Mouse (Mus musculus) kidney, adult 18-20 months (tissue): ENCODE measurements around the gene Clstn2.

ENCODE experiments used
- DNase-seq: peaks from one replicate; pipeline ENCODE4 v3.0.0; 2021

Clstn2 gene

DNA sequence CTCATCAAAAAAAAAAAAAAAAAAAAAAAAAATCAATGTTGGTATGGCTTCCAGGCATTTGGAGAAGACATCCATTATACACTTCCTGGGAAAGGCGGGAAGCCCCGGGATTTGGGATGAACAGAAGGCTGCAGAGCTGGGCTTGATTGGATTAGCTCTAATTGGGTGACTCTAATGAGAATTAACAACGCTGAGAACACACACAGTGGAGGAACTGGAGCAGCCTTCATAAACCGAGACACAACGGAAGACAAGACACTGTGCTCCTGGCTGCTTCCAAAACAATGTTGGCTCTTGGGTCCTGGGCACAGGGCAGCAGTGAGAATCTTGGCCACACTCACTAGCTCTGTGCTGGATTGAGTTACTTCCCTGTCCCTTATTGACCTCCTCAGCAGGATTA lies 360.3 kb downstream of the Clstn2 start:
- no peak for DNase-seq

- no peak for DNase-seq
These were observed 360.8 kb downstream of the Clstn2 start for GRCm38 (mm10) chr9:97672224-97672623.

DNA sequence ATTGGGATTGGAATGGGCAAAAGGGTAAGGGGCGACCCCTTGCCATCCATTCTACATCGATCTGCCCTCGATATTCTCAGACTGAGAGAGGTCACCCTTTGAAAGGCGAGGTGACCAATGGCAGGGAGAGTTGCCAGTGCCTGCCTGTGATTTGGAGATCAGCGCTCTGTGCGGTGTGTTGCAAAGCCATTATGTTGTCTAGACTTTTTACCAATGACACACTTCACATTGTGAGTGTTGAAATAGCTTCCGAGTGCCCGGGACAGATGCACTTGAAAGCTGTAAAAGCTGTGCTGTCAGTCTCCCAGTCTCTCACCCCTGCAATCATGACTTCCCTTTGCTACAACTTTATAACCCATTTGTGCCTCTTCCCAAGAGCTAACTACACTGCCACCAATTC lies 362.3 kb downstream of the Clstn2 start:
- DNase-seq = no peak

DNA sequence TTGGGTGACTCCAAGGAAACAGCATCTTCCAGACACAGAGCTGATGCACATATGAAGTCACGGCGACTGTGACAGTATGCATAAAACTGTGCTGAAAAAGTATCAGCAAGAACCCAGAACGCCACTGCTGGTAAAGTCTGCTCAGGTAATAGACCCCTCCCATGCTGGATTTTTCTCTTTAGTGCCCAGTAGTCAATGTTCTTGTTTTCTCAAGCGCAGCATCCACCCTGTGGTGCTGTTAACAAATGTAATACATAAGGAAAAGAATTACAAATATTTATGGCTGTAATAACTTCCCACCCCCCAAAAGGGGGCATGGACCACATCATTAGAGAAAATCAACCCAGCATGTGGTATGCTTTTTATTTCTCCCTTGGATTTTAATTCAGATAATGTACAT lies 372.0 kb downstream of the Clstn2 start:
- no peak for DNase-seq

DNA sequence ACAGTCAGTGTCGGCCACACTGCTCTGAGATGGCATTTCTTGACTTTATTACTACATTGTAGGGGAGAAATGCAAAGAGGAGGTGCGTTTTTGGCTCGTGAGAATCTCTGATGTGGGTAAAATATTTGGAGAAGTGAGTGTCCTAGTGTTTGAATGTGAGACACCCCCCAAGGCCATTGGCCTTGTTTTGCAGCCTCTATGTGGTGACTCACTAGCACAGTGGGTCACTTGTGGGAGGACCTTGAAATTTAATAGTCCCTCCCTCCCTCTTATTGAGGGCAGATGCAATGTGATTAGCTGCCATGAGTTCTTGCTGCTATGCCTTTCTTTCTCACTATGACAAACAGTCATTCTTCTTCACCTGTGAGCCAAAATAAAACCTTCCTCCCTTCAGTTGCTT lies 374.2 kb downstream of the Clstn2 start:
- no peak for DNase-seq

GRCm38 (mm10) chr9:97648409-97648808 lies 384.6 kb downstream of the Clstn2 start:
- DNase-seq = no peak

- DNase-seq = no peak
These were observed 387.2 kb downstream of the Clstn2 start for GRCm38 (mm10) chr9:97645746-97646145.

GRCm38 (mm10) chr9:97642396-97642795 lies 390.6 kb downstream of the Clstn2 start:
- no peak for DNase-seq

GRCm38 (mm10) chr9:97639967-97640549 lies 392.9 kb downstream of the Clstn2 start:
- no peak for DNase-seq

DNA sequence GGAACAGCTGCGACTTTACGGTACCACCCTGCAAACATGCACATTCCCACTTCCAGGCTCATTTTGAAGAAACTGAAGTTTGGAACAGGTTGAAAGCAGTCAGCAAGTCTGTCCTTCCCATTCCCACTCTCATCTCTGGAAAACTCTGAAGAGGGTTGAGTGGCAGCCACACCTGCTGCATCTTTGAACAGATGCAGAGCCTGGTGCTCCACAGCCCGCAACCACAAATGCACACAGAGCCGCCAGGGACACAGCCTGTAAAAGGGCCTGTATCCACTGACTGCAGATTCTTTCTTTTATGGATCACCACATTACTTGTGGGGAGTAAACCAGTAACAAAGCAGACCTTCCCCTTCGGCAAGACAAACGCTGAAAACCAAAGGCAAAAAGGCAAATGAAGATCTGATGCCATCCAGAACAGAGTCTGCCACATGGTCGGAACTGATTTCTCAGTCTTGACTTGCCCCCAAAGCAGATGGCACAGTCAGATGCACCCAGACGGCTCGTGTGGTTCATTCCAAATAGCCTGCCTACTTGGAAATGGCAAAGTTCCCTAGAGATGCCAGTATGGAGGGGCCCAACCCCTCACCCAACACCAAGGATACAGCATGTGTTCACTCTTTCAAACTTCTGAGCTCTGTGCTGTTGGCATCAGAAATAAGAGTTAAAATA lies 394.2 kb downstream of the Clstn2 start:
- no peak for DNase-seq

- DNase-seq = no peak
These were observed 397.6 kb downstream of the Clstn2 start for GRCm38 (mm10) chr9:97635351-97635750.

DNA sequence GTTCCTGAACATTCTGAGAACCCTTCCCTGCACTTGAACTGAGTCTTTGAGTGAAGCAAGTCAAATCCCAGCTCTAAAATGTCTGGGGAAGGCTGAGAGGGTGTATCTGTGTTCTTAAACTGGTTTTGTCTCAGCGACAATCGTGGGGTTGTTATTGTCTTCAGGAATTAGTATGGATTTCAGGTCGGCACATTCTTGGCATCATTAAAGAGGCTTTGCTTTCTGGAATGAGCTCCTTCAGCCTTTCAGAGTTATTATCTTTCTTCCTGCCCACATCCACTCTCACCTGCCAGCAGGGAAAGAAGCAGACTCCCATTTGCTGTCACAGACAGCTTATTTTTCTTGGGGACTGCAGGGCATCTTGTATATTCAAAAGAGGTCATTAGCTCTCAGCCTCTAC lies 398.1 kb downstream of the Clstn2 start:
- no peak for DNase-seq

DNA sequence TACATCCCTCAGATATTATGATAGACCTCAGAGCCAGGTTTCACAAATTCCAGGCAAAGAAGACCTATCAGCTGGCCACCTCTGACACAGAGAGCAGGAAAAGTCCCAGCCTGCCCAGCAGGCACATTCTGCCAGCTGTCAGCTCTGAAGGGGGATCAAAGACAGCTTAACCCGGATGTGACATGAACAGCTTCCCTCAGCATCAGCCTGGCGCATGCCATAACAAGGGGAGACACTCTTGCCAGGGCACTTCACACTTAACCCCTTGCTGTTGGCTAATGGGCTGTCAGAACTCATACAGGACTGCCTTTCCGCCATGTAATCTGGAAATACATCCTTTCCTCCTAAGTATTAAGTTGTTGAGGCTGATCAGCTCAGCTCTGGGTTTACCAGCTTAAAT lies 403.8 kb downstream of the Clstn2 start:
- DNase-seq = no peak

GRCm38 (mm10) chr9:97628361-97628908 lies 404.5 kb downstream of the Clstn2 start:
- no peak for DNase-seq

DNA sequence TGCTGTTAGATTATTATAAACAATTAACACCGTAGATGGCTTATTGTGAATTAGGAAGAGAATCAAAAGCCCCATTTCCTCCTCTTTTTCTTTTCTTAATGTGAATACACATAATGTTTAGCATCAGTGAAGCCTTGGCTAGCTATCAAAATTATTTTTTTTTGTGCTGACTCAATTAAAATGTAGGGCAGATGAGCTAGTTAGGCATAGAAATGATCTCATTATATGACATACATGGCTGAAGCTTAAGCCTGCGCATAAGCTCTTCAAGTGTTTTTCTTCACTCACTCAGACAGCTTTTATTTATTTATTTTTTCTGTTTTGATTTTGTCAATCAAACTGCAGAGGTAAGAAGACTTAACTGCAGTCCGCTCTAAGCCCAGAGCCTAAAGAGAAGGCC lies 405.1 kb downstream of the Clstn2 start:
- no peak for DNase-seq

DNA sequence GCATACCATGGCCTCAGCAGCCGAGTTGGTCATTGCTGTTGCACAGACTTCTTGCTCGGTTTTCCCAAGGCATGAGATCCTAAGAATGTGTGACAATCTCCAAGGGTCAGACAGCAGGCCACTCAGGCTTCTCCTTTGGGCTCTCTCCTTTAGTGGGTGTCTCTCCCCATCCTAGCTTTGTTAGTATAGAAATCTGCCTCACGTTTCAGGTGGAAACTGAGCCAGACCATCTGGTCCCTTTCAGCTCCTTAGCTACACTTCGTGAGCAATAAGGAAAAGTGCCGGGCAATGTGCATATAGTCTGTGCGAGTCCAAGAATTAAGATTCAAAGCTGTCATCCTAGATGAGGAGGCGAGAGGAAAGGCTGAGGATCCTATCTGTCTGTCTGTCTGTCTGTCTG lies 422.4 kb downstream of the Clstn2 start:
- no peak for DNase-seq

- no peak for DNase-seq
These were observed 429.3 kb downstream of the Clstn2 start for GRCm38 (mm10) chr9:97603729-97604128.

- no peak for DNase-seq
These were observed 430.5 kb downstream of the Clstn2 start for GRCm38 (mm10) chr9:97602476-97602875.

DNA sequence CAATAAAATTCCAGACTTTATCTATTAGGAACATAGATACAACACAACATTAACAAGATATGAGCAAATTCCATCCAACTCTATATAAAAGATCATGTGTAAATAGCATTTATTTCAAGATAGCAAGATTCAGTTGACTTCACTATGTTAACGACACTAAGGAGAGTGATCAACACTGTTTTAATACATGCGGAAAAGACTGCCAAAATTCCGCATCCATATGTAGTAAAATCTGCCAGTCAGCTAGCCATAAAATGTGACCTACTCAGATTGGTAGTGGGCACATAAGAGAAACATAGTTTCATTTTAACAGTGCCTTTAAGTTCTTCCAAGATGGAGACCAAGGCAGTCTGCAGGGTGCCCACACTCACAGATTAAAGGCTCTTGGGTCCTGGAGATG lies 434.0 kb downstream of the Clstn2 start:
- no peak for DNase-seq

GRCm38 (mm10) chr9:97590712-97591111 lies 442.3 kb downstream of the Clstn2 start:
- no peak for DNase-seq

DNA sequence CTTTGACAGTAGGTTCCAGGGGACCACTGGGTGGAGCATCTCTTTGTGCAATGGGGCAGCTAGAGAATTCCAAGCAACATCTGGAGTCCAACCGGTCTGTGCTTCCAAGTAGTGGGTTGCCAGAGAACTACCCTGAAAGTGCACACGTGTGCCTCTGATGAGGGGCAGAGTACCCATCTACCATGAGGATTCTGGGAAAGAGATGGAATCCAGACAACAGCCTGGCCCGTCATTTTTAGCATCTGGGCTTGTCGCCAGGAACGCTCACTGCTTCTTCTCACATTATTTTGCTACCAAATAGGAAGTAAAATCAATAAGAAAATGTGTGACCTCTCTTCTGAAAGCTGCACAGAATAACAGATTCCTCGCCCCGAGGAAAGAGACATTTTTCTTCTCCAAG lies 462.1 kb downstream of the Clstn2 start:
- DNase-seq = no peak

DNA sequence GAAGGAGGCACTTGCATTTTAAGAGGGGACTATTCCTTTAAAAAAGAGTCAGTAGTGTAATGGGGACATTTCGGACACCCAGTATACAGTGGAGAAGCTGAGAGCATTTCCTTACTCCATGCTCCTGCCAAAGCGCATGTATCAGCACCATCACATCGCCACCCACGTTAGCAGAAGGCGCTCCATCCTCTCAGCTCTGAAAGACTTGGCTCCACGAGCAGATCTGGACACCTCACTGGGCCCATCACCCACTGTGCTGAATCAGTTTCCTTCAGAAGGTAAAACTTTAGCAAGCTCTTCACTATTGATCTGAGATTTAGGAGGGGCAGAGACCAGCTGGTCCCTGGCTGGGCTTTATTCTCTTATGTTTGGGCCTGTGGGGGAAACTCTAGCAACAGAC lies 469.9 kb downstream of the Clstn2 start:
- DNase-seq = no peak

DNA sequence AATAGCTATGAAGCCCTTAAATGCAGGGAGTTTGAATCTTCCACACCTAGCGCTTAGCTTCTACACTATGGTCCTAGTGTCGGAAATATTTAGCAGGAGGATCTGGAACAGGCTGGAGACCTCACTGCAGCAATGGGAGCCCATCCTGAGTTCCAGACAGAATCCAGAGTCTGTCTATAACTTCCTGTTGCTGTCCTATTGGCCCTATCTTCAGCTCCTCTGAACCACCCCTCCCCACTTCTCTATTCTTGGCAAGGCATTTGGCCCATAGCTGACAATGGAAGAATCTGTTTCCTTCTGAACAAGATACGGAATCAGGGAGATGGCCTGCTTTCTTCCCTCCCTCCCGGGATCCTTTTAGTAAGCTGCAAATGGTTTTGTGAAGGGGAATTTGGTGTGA lies 488.6 kb downstream of the Clstn2 start:
- no peak for DNase-seq

DNA sequence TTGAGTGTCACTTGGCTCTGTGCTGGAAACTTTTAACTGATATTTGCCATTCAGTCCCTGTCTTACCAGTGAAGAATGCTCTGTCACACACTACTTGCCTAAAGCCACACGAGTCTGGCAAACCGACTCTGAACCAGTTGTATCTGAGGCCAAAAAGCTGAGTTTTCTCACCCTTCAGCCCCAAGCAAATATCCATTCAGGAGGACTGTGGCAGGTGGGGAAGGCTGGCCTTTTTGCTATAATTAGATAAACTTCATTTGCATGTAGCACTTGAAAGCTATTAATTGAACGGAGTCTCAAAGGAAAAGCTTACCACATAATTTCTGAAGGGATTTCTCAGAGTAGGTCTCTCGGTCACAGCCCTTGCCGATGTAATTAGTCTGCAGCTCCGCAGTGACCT lies 491.6 kb downstream of the Clstn2 start:
- no peak for DNase-seq
